9 mouse cellular contexts compared by ENCODE assay signal in genomic region chr16:4489114-4489624, GRCm38 (mm10). TPM values are rescaled to one million over a fixed set of nuclear protein-coding genes. Genes with fewer than 3 reads are reported as not detected.
A peak's percentile ranks its signal among the peaks of the same experiment; 100 is the strongest.
DNase-seq lines count a peak whose midpoint lies in the region; ATAC-seq and TF ChIP-seq lines count a peak whose summit lies in the region.
"Had no signal": no experiment of that assay in that cellular context is flagged by ENCODE, and none has a peak within 500 bp of the region (broad histone marks: within the 10 kb centered on the region; RNA-seq: fewer than 3 reads in every experiment).

No protein-coding gene starts in this region.

- TF ChIP-seq CTCF in brain, embryonic 14.5 days (IDR thresholded peaks at IDR 0.05; ENCODE audit: borderline replicate concordance, extremely low read depth, insufficient read depth, insufficient read length) = peak; percentile 88

- H3K27ac ChIP-seq in heart, embryonic 12.5 days (ENCODE audit: poor library complexity, severe bottlenecking) = peak overlapping the region; percentile 61
- peak overlapping the region; percentile 54 for H3K27ac ChIP-seq in kidney, embryonic 16.5 days (ENCODE audit: low read length)

- H3K79me2 ChIP-seq in myocyte (ENCODE audit: control insufficient read depth, insufficient read depth) = no peaks in the 10 kb centered on the region

- peaks cover 70% of the 10 kb centered on the region for H3K36me3 ChIP-seq in heart, embryonic 12.5 days
- H3K36me3 ChIP-seq in kidney, embryonic 16.5 days (ENCODE audit: insufficient read depth, low read length) = no peaks in the 10 kb centered on the region
- peaks cover 42% of the 10 kb centered on the region for H3K36me3 ChIP-seq in myocyte (ENCODE audit: control insufficient read depth, insufficient read depth)

- H3K4me1 ChIP-seq in heart, embryonic 12.5 days (replicated peaks) = peaks cover 5% of the 10 kb centered on the region
- peaks cover 12% of the 10 kb centered on the region for H3K4me1 ChIP-seq in kidney, embryonic 16.5 days (ENCODE audit: insufficient read depth, low read length)

- TF ChIP-seq POLR2A in brain, embryonic 14.5 days (IDR thresholded peaks at IDR 0.05; ENCODE audit: borderline replicate concordance, extremely low read depth, insufficient read depth, insufficient read length, poor library complexity, severe bottlenecking) = no peak
- no peak for TF ChIP-seq POLR2A in myocyte (IDR thresholded peaks at IDR 0.05; ENCODE audit: insufficient read length, low read depth)

- H3K4me2 ChIP-seq in heart, embryonic 12.5 days = no peak overlapping the region
- no peak overlapping the region for H3K4me2 ChIP-seq in kidney, embryonic 16.5 days (replicated peaks; ENCODE audit: low read depth, low read length)
- peak overlapping the region; percentile 8 for H3K4me2 ChIP-seq in myocyte (ENCODE audit: low read depth)

- no peak overlapping the region for H3ac ChIP-seq in myocyte (ENCODE audit: control insufficient read depth, insufficient read length)

- 57% methylated on average over 11 of the region's 11 CpGs for WGBS in heart, embryonic 12.5 days
- 65% methylated on average over 11 of the region's 11 CpGs for WGBS in kidney, embryonic 16.5 days

- H3K27me3 ChIP-seq in heart, embryonic 12.5 days (replicated peaks) = no peaks in the 10 kb centered on the region
- no peaks in the 10 kb centered on the region for H3K27me3 ChIP-seq in kidney, embryonic 16.5 days (ENCODE audit: insufficient read depth, low read length)
- no peaks in the 10 kb centered on the region for H3K27me3 ChIP-seq in myocyte (ENCODE audit: control insufficient read depth, insufficient read depth, insufficient read length)

- H3K9ac ChIP-seq in heart, embryonic 12.5 days = no peak overlapping the region
- peak overlapping the region; percentile 46; the same call in 1 of the 2 replicates for H3K9ac ChIP-seq in kidney, embryonic 16.5 days (replicated peaks; ENCODE audit: low read length)

- peak; percentile 60; the same call in 1 of the 2 replicates for ATAC-seq in erythroblast, adult 5-6 weeks (replicated peaks; ENCODE audit: low FRiP score, poor library complexity, severe bottlenecking)
- peak; percentile 79; the same call in 1 of the 2 replicates for ATAC-seq in heart, embryonic 12.5 days (ENCODE audit: insufficient number of reproducible peaks, low FRiP score)
- peak; percentile 92 for ATAC-seq in kidney, embryonic 16.5 days (ENCODE audit: low FRiP score, low TSS enrichment)

- no peak overlapping the region for H3K4me3 ChIP-seq in heart, embryonic 12.5 days
- H3K4me3 ChIP-seq in kidney, embryonic 16.5 days (ENCODE audit: low read length) = no peak overlapping the region
- no peak overlapping the region for H3K4me3 ChIP-seq in myocyte
- H3K4me3 ChIP-seq: erythroblast, embryonic 14.5 days had no signal

- DNase-seq in CD4-positive helper T cell, adult 2 months (ENCODE audit: low read depth, low spot score) = peak; percentile 71
- peak; percentile 90 for DNase-seq in brain, embryonic 14.5 days (ENCODE audit: low read depth)
- DNase-seq in liver = peak; percentile 84
- peak; percentile 80 to 93 for DNase-seq in spleen, postnatal 4 days (ENCODE audit: low spot score in 2 of 2)

- no peaks in the 10 kb centered on the region for H3K9me3 ChIP-seq in heart, embryonic 12.5 days (replicated peaks)
- H3K9me3 ChIP-seq in kidney, embryonic 16.5 days (ENCODE audit: low read length) = no peaks in the 10 kb centered on the region

TF ChIP-seq in myocyte, 11 proteins besides CTCF, POLR2A, EP300 and RAD21:
- TF ChIP-seq POLR2AphosphoS2 (IDR thresholded peaks at IDR 0.05; ENCODE audit: insufficient read length, low read depth) (peak; percentile 31), MYOG (IDR thresholded peaks at IDR 0.05; ENCODE audit: control insufficient read depth in 1 of 3, insufficient read depth in 1 of 3, insufficient read length in 2 of 3, low read depth in 2 of 3) (peak in 1 of 3 experiments; percentile 2), E2F4 (IDR thresholded peaks at IDR 0.05; ENCODE audit: insufficient read depth) (no peak)

RNA-seq across cellular contexts. Expression of gene Srl, which starts 52.4 kb away (rescaled TPM):
- 25.0 and 26.2 TPM in 2 replicates for polyA plus RNA-seq in brain, embryonic 14.5 days (2012; rRNA removed)
- total RNA-seq in erythroblast, adult 5-6 weeks (2015; ENCODE audit: low replicate concordance) = 1.0 and 1.3 TPM in 2 replicates
- total RNA-seq in erythroblast, adult 5-6 weeks (2017; ENCODE audit: low replicate concordance) = 1.3 and 10.3 TPM in 2 replicates
- 228 and 230 TPM in 2 replicates for polyA plus RNA-seq in heart, embryonic 12.5 days (2016; fragmentation: Nextera tagmentation; extraction: Ambion mirVana)
- polyA plus RNA-seq in kidney, embryonic 16.5 days (2015; fragmentation: Nextera tagmentation; extraction: Ambion mirVana) = 18.2 and 19.2 TPM in 2 replicates
- 381 TPM for polyA plus RNA-seq in myocyte (2012; fragmentation: generic; extraction: Trizol)
- polyA plus RNA-seq: erythroblast, embryonic 14.5 days had no signal
